Mouse (Mus musculus) 416B (cell line): ENCODE measurements around the gene Tmigd3.

Experiments used
- DNase-seq: peaks from one replicate; pipeline ENCODE4 v3.0.0; 2011; ENCODE audit warnings: low read depth

Tmigd3 gene

DNA sequence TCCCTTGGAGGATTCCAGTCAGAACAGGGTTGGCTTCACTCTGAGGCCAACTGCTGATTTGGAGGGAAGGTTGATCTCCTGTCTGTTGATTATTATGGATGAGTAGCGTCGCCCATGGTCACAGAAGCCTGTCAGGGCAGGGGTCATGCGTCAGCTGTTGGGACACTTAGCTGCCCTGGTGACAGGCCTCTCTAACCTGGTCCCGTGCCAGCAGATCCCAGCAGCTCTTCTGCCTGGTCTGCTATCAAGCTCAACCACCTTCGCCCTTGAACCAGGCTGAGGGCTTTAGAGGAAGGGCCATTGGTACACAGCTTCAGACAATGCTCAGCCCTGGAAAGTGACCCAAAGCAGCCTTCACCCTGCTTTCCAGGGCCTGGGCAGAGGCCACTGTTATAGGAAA lies 5.3 kb downstream of the Tmigd3 start:
- no peak for DNase-seq

DNA sequence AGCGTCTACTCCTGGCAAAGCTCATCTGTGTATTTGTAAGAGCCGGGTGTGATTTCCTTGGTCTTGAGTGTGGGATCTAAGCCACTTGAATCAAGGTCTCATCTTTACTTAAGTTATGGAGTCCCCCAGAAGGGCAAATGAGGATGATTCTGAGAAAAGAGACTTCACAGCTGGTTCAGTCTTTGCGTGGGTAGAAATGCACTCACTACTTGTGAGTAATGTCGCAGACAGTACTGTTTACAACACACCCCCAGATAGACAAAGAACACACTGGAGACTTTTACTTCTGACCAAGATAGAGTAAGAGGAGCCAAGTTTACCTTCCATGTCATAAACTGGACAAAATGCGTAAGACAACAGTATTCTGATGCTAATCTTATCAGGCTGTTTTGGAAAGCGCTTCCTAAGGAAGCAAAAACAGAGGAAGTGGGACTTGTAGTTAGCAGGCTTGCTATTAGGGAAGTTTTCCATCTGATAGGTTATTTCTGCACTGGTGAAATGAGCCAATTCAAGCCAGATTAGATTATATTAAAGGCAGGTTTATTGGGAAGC lies 6.6 kb downstream of the Tmigd3 start:
- DNase-seq: no peak

DNA sequence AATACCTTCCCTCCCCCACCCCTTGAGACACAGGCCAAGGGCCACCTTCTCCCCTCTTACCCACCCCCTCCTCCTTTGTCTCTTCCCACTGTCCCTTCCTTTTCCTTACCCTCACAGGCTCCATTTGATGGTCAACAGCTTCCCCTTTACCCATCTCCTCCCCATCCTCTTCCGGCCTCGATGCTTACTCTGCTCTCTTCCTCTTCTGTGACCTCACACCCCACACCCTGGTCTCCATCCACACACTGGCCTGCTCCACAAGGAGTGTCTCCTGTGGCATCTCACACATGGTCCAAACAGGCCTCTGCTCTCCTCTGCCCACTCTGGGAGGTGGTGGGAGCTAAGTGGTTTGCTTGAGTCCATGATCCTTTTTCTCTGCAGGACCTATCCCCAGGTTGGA lies 7.2 kb downstream of the Tmigd3 start:
- DNase-seq: no peak

DNA sequence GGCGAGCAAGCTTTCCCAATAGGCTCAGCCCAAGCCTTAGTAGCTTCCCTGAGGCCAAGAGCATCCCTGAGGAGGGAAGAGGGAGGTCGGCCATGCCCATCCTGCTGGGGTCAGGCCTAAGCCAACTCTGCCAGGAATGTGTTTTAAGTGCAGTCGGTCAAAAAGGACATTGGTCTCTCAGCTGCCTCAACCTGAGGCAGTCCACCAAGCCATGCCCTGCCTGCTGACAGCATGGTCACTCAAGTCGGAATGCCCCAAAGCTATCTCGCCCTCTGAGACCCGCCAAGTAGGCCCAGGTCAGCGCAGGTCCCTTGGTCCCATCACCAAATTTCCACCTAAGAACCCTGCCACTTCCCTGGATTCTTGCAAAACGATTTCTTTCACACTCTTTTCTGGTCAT lies 8.0 kb downstream of the Tmigd3 start:
- DNase-seq: no peak

DNA sequence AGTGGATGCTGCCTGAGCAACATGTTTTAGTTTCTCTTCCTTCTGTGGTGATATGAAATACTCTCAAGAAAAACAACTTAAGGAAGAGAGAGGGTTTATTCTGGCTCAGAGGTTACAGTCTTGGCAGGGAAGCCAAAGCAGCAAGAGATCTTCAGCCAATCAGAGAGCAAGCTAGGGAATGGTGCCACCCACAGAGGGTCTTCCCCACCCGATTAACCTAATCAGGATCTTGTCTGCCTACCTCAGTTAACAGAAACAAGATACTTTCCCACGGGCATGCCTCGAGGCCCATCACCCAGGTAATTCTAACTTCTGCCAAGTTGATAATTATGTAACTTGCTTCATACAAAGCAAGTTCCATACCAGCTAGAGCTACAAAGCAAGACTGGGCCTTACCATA lies 9.7 kb downstream of the Tmigd3 start:
- DNase-seq: no peak

DNA sequence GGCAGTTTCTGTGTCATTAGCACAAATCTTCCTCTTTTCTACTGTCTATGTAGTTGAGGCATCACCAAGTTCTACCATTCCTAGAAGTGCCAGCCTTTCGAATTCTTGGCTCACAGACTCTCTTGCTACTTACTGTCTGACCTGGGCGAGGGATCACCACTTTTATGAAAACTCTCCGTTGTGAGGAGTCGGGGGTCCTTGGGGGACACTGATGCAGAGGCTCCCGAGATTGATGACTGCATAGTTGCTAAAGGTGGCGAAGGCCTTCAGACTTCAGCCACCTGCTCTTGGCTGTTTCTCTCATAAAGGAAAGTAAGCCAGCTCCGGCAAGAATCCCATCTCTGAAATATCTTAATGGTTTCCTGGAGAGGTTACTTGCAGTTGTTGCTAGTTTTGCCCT lies 11.4 kb downstream of the Tmigd3 start:
- no peak for DNase-seq

DNA sequence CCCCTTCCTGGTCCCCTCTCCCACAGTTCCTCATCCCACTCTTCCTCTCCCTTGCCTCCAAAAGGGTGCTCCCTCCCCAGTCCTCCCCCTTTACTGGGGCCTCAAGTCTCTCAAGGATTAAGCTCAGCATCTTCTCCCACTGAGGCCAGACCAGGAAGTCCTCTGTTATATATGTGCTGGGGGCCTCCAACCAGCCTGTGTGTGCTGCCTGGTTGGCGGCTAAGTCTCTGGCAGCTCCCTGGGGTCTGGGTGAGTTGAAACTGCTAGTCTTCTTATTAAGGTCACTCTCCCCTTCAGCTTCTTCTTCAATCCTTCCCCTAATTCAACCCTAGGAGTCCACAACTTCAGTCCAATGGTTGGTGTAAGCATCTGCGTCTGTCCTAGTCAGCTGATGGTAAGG lies 12.4 kb downstream of the Tmigd3 start:
- DNase-seq: no peak

DNA sequence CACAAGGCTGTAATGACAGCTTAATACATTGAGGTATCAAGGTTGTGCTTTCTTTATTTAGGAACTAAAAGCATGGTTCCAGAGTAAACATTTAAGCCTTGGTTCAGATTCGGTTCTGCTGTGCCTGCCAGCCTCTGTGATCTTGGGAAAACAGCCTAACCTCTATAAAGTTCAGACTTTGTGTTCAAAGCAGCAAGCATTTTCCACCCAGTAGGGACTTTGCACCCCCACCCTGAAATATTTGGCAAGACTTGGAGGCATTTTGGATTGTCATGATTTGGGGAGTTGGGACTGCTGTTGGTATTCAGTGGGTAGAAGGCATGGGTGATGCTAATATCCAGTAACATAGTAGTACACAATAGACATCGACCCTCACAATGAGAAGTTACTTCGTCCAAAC lies 18.3 kb downstream of the Tmigd3 start:
- no peak for DNase-seq

DNA sequence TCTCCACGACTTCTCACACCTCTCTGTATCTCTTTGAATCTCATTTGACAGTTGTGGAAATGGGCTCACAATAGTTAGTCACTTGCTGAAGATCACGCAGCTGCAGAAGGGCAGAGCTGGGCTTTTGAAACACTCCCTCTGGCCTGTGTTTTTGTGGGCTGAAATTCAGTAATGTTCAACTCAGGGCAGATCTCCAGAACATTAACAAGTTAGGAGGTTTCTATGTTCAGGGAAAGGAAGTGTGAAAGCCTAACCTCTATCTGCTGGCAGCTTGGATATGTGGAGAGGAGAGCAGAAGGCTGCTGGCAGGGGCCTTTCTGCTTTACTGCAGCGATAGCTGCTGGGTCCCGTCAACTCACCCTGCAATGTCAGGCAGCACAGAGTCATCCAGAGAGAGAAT lies 19.5 kb downstream of the Tmigd3 start:
- DNase-seq: no peak

DNA sequence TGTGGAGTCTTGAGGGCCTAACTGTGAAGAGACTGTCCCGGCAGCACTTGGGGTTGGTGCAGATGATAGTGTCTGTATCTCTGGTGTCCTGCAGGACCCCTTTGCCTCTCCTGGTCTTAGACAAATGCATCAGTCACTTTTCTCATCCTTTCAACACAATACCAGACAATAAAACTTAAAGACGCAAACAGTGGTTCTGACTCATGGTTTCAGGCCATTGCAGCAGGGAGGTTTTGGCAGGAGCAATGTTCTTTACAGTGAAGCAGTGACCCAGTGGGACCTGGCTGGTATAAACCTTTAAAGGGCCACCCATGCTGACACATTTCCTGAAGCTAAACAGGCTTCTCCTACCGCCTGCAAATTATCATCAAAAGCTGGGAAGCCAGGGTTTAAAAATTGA lies 20.4 kb downstream of the Tmigd3 start:
- DNase-seq: peak; percentile 40

DNA sequence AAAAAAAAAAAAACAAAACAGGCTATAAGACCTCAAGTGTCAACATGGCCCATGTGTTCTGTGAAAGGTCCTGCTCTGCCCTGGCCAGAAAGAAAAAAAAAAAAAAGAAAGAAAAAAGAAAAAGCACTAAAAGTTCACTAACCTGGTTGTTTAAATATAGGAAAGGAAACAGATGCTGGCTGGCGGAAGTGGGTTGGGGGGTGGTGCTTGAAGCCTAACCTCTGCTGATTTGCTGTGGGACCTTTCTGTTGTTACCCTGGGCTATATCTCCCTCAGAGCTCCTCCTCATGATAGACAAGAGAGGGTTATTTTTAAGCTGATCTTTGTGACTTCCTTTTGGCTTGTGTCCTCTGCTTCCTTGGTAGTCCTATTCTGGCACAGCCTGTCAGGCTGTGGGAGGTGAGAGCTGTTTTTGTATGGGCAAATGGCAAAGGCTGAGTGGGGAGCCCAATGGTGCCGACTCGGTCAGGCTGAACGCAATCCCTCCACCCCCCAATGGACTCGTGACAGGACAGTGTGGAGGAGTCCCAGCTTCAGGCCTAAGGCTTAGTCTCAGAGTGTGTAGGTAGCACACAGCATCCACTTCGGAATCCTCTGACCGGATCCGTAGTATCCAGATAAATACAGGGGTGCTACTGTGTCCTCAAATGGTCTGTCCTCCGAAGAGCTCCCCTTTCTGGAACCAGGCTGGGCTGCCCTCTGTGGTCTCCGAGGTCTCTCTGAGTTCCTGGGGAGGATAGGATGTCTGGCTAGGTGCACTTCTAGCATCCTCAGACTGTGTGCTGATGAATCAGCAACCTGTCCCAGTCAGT lies 21.3 kb downstream of the Tmigd3 start:
- DNase-seq: peak; percentile 93

DNA sequence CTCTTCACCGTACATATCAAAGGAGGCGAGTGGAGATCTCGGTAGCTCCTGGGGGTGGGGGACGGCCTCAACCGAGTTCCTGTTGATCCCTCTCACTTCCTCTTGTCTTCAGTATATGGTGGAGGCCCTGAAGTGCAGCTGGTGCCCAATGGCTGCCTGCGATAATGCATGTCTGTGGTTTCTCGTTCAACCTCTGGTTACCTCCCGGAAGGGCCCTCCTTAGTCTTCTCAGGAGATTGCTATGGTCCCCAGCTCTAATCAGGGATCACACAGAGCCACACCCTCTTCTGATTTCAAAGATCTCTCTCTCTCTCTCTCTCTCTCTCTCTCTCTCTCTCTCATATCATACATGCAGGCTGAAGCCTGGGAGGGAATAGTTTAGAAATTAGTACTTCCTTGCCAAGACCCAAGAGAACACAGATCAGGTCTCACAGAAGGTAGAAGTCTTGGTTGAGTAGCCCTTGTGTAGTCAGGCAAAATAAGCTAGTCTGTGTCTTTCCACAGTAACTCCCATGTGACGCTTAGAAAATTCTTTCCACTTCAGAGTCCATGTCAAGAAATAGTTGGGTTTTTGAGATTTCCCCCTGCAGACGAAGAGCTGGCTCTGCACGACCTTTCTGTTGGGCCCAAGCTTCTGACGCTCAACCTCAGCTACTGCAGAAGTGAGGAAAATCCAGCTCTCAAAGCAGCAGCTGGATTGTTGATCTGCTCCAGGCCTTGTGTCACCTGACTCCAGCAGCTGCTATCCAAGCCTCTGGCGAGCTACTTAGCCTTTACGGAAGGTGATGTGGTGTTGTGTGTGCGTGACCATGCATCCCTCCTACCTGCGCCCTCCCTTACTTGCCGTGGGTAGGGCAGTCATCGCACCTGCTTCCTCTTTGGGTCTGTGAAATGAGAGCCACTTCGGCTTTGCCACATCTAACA lies 22.1 kb downstream of the Tmigd3 start:
- peak; percentile 95 for DNase-seq

DNA sequence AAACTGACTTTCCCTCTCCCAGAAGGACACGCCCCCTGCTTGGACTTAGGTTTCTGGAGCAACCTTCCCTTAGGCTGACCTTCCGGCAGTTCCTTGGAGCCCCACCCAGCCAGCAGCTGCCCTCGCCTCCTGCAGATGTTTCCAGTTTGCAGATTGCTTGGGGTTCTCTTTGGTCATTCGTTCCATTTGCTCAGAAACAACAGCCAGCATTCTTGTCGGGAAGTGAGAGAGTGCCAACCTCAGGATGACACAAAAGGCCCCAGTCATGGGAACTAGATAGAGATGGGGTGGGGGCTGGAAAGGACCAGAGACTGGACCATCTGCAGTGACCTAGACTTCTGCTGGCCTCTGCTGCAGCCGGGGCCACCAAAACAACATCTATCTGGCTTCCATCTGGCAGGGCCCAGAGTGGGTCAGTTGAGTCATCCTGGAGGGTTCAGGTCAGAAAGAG lies 23.3 kb downstream of the Tmigd3 start:
- peak; percentile 85 for DNase-seq

DNA sequence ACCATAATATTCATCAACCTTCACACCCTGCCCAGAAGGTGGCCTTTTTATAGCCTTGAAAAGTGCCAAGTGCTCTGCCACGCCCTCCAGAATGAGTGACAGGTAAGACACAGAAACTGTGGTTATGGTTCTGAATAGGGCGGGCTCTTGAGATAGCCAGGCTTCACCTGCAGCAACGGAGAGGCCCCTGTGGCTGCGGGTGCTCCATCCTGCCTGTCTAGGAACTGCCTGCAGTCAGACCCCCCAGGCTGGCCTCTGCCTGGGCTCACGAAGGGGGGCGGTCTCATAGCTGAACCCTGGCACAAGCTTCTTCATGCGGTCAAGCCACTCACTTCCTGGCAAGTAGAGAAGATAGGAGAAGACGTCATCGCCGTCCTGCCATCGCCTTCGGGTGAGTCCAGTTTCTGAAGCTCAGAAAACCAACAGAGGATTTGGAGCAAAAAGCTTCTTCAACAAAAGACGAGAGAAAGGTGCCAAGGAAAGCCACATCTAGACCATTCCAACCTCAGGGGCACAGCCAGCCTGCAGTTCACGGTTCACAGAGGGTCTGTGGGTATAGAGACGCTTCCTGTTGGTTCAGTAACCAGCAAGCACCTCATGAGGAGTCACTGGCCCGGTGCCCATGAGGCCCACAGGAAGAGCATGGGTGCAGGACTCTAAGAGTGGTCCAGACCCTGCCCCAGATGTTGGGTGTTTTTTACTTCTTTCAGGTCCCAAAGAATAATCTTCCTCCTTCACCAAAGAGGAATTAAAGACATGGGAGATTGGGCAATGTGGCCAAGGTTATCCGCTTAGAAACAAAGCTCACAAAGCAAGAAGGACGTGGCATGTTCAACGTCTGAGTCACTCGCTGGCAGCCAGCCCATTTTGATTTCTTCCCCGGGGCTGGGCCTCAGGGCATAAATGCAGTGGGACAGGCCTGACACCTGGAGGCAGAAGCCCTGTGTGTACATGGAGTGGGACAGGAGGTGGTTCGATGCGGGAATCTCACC lies 24.2 kb downstream of the Tmigd3 start:
- peak; percentile 99 for DNase-seq

DNA sequence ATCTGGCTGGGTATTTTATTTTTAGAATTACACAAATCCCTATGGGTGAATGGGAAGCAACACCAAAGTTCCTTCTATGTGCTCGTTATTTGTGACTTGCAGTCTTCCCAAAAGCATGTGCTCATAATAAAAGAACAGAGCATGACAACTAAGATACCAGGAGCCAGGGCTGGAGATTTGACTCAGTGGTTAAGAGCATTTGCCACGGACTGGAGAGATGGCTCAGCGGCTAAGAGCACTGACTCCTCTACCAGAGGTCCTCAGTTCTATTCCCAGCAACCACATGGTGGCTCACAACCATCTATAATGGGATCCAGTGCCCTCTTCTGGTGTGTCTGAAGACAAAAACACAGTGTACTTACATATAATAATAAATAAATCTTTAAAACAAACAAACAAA lies 26.1 kb downstream of the Tmigd3 start:
- no peak for DNase-seq

DNA sequence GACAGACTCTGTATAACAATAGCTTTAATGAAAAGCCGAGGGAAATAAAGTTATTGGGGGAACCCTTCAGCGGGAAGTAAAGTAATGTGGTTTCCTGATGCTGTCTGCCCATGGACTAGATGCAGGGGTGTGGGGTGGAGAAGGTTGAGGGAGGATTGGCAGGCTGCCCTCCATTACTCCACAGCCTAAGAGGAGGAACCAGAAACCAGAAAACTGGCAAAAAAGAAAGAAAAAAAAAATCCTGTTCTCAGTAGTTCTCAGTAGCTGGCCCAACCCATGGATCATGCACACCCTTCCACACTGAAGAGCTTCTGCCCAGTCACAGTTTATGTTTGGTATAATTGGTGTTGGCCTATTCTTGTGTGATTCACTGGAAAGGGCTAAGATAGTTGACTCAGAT lies 27.6 kb downstream of the Tmigd3 start:
- peak; percentile 89 for DNase-seq

DNA sequence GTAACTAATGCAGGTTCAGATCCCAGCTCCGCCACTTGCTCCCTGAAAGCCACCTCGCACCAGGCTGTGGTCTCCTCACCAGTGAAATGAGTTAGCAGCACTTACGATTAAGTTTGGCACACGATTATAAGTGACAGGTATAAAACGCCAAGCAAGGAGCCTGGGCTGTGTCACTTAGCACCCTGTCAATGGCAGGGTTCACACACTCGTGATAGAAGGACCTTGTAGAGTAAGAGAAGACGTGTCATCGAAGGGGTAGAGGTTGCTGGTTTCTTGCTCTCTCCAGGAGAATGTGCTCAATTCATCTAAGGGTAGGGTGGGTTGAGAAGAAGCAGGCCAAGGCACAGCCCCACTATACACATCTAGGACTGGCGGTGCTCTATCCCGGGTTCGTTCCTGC lies 28.2 kb downstream of the Tmigd3 start:
- DNase-seq: no peak

DNA sequence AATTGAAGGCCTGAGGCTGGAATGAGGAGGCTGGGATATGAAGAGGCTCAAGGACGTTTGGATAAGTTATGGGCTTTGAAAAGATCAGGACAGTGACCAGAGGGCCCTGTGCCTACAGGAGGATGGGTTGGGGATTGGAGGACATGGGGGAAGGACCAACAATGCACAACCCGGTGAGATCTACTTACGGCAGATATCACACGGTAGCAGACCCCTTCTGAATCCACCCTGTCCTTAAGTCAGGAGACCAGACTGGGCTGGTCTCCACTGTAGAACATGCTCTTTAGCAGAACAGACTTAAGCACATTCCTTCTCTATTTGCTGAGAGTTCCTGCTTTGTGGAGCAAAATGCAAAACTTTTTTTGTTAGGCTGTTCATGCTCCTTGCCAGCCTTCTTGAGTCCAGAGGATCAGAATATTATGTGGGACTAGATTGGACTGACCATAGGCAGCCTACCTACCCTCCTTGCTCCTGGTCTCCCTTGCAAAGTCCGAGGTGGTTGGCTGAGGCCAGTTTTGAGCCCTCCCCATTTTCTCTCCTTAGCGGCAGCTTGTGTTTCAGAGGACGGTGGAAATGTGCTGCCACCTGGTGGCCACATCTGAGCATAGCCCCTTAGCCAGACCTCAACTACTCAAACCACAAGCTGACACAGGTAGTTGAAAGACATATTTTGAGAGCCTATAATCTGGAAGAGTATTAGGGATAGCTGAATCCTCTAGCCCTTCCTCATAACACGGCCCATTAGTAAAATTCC lies 28.9 kb downstream of the Tmigd3 start:
- DNase-seq: peak; percentile 92

DNA sequence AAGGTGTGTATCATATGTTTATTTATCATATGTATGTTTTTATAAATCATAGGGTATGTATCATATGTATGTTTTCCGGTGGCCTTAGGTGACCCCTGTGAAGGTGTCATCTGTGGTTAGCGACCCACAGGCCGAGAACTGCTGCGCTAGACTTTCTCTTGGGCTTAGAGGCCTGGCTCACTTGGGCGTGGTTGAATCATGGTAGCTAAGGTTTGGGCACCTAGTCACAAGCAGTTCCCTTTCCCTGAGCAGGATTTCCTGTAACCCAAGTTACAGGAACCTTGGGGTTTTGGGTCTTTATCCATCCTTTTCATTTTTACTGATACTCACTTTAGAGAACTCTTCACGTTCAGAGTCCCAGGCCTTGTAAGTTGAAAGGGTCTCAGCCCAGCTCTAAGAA lies 29.6 kb downstream of the Tmigd3 start:
- DNase-seq: peak; percentile 68

DNA sequence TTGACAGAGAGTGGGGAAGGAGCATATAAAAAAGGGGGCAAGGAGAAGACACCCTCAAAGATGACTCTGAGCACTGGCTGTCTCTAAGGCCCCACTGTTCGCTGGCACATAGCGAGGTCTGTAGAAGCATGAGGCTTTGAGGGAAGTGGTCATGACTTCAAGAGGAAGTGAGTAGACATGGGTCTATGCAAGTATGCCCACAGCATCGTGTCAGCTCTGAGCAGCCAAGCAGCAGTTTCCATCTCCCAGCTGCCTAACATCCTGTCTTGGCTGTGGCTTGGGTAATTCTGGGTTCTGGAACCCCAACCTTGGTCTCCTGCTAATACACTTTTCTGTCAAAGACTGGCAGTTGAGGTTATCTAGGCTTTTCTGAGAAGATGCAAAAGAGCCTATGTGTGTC lies 30.0 kb downstream of the Tmigd3 start:
- DNase-seq: peak; percentile 89

DNA sequence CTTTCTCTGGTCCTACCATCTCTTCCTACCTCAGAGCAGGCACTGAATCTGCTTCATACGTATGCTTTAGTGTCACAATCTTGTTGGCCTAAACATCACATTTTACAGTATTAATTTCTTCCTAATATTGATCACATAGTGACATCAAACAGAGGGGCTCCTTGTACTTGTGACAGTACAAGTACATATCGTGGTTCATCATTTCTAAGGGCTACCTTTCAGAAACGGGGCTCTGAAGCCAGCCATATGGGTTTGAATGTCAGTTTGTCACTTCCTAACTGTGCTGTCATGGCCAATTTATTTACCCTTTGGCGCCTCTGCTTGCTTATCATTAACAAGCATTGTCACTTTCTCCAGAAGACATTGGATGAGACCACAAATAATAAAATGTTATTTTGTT lies 30.8 kb downstream of the Tmigd3 start:
- DNase-seq: no peak
